Mouse (Mus musculus) G1E (cell line): ENCODE data around the gene B3gnt2. TPM values are rescaled to one million over a fixed set of nuclear protein-coding genes. Genes with fewer than 3 reads are reported as not detected.

Experiments
- ATAC-seq: 2 replicates; pipeline ENCODE4 v1.8.0; 2016; ENCODE audit warnings: mild to moderate bottlenecking; ENCODE audit not compliant: insufficient number of reproducible peaks, poor library complexity, low FRiP score, severe bottlenecking; ENCODE audit errors: extremely low read depth
- DNase-seq: peaks from one replicate; pipeline ENCODE4 v3.0.0; 2012; ENCODE audit warnings: low spot score
- H3K27me3 ChIP-seq: 2 replicates; pipeline ENCODE4 v1.6.1; 2012; ENCODE audit warnings: mild to moderate bottlenecking, low read length, inconsistent platforms; ENCODE audit not compliant: insufficient read depth
- H3K36me3 ChIP-seq: replicated peaks from 2 replicates; pipeline ENCODE3; 2012; ENCODE audit warnings: mild to moderate bottlenecking, inconsistent platforms
- H3K4me1 ChIP-seq: 2 replicates; pipeline ENCODE4 v1.6.1; 2012; ENCODE audit warnings: low read depth, low read length, inconsistent platforms, mixed read lengths; ENCODE audit not compliant: insufficient read depth
- H3K4me3 ChIP-seq: 2 replicates; pipeline ENCODE4 v1.5.1; 2012; ENCODE audit warnings: low read depth, mild to moderate bottlenecking, inconsistent platforms, low read length, moderate library complexity, mixed read lengths
- H3K9me3 ChIP-seq: replicated peaks from 2 replicates; pipeline ENCODE4 v1.6.1; 2012; ENCODE audit warnings: inconsistent platforms
- CTCF ChIP-seq: IDR thresholded peaks from 2 replicates; pipeline ENCODE4 v1.5.1; 2012; ENCODE audit warnings: low read depth, low read length, inconsistent platforms, mixed read lengths
- GATA1 ChIP-seq: IDR thresholded peaks from 2 replicates; pipeline ENCODE4 v1.6.1; 2012; ENCODE audit warnings: borderline replicate concordance, low read length, inconsistent platforms, mixed read lengths
- GATA2 ChIP-seq: IDR thresholded peaks from 2 replicates; pipeline ENCODE4 v1.6.1; 2012; ENCODE audit warnings: low read depth, low read length, inconsistent platforms, borderline replicate concordance
- POLR2AphosphoS5 ChIP-seq: IDR thresholded peaks from 2 replicates; pipeline ENCODE4 v1.6.1; 2012; ENCODE audit warnings: low read depth, low read length, inconsistent platforms; ENCODE audit not compliant: insufficient replicate concordance
- TAL1 ChIP-seq: conservative IDR thresholded peaks from 2 replicates; pipeline ENCODE4 v1.6.1; 2012; ENCODE audit warnings: low read depth, low read length, inconsistent platforms, mixed read lengths
- polyA plus RNA-seq: library from polyadenylated mRNA; stranded (reverse); fragments of >175 nt; gene quantifications from 2 replicates; pipeline ENCODE4 v1.2.3, GENCODE M21; 2012
- total RNA-seq, 2 experiments: library from RNA; stranded (forward) in 1 of 2; stranded (reverse) in 1 of 2; fragments of 200-1000 nt in 1 of 2; fragments of >200 nt in 1 of 2; fragmentation: Nextera tagmentation in 1 of 2; gene quantifications; 2 replicates each; pipeline ENCODE4 v1.2.3; 2014 to 2017

B3gnt2 gene
- total and polyA plus RNA-seq, 3 experiments = 11.5 to 65.7 (median 26.3) TPM

DNA sequence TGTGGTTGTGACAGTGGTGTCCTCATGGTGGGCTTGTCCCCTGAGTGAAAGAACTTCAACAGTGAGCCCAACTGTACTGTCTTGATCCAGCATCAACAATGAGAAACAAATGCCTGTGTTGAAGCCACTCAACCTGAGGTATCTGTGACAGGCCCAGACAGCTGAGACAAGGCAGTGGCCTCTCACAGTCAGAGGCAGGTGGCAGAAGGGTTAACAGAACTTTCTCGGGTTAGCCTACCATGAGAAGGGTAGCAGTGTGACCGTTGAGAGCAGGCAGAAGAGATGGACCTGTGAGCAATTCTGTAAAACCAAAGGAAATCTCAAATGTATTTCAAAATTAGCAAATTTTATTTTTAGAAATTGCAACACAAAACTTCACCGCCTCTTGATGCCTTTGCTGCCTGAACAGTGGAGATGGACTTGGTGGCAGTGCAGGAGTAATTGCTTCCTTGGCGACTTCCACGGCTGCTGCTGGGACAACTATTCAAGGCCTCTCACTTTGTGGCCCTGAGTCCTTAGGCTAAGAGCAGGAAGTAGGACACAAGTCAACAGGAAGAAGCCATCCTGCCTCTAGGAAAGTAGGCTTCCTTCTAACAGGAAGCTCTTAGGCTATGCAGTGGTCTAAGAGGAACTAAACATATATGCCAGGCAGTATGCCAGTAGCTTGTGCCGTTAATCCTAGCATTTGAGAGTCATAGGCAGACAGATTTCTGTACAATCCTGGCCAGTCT, 80.8 kb downstream of the B3gnt2 start:
- peaks cover 3% of the 10 kb centered on the region; the same call in 1 of the 2 replicates for H3K27me3 ChIP-seq
- H3K9me3 ChIP-seq = no peaks in the 10 kb centered on the region
- DNase-seq (no peak), ATAC-seq (no peak)
- no peaks in the 10 kb centered on the region for H3K36me3 ChIP-seq
- TF ChIP-seq CTCF (no peak), GATA2 (no peak), TAL1 (no peak), GATA1 (no peak), POLR2AphosphoS5 (no peak)
- no peak overlapping the region for H3K4me3 ChIP-seq
- peaks cover 22% of the 10 kb centered on the region for H3K4me1 ChIP-seq

DNA sequence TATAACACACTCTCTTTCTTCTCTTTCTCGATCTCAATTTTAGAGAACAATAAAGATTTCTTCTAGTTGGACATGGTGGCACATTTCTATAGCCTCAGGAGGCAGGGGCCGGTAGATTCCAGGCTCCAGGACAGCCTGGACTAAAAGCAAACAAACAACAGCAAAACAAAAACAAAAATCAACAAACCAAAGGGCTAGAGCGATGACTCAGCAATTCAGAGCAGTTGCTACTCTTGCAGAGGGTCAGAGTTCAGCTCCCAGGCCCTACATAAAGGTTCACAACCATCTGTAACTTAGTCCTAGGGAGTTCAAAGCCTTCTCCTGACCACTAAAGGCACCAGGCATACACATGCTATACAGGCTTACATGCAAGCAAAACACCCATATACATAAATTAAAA, 82.2 kb downstream of the B3gnt2 start:
- ATAC-seq = no peak
- Histone ChIP-seq H3K4me3 (no peak overlapping the region), H3K4me1 (peaks cover 22% of the 10 kb centered on the region), H3K36me3 (no peaks in the 10 kb centered on the region), H3K27me3 (peaks cover 3% of the 10 kb centered on the region; the same call in 1 of the 2 replicates), H3K9me3 (no peaks in the 10 kb centered on the region)
- DNase-seq = no peak
- no peak for TF ChIP-seq TAL1
- no peak for TF ChIP-seq POLR2AphosphoS5
- TF ChIP-seq GATA1 = no peak
- no peak for TF ChIP-seq CTCF
- TF ChIP-seq GATA2 = no peak

GRCm38 (mm10) chr11:22777531-22777930, 83.2 kb downstream of the B3gnt2 start:
- TF ChIP-seq TAL1 (no peak), CTCF (peak; percentile 34; the same call in 1 of the 2 replicates)
- peaks cover 16% of the 10 kb centered on the region for H3K4me1 ChIP-seq
- no peaks in the 10 kb centered on the region for H3K9me3 ChIP-seq
- no peak overlapping the region for H3K4me3 ChIP-seq
- no peaks in the 10 kb centered on the region for H3K36me3 ChIP-seq
- DNase-seq = no peak
- H3K27me3 ChIP-seq = peaks cover 3% of the 10 kb centered on the region; the same call in 1 of the 2 replicates
- ATAC-seq = no peak

DNA sequence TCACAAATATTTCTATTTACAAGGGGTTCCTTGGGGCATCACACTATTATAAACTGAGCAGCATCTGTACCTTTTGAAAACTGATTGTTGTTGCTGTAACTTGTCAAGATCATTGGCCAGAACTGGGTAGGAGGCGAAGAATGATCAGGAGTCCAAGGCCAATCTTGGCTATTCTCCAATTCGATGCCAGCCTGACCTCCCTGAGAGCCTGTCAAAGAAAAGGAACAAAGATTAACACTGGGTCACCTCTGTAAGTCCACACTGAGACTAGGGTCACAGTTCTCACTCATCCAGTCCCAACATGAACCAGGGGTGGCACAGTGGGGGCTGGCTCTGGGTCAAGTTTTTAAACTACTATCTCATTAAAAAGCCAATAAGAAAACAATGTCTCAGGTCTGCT, 85.9 kb downstream of the B3gnt2 start:
- TF ChIP-seq TAL1 (no peak), CTCF (no peak), GATA1 (no peak), POLR2AphosphoS5 (no peak)
- no peak for ATAC-seq
- DNase-seq = no peak
- Histone ChIP-seq H3K27me3 (no peaks in the 10 kb centered on the region), H3K4me1 (peaks cover 4% of the 10 kb centered on the region; the same call in 1 of the 2 replicates), H3K4me3 (no peak overlapping the region), H3K9me3 (no peaks in the 10 kb centered on the region), H3K36me3 (no peaks in the 10 kb centered on the region)

- H3K27me3 ChIP-seq = peaks cover 5% of the 10 kb centered on the region; the same call in 1 of the 2 replicates
- H3K4me3 ChIP-seq = no peak overlapping the region
- no peaks in the 10 kb centered on the region for H3K9me3 ChIP-seq
- H3K4me1 ChIP-seq = no peaks in the 10 kb centered on the region
- no peaks in the 10 kb centered on the region for H3K36me3 ChIP-seq
- ATAC-seq = no peak
- no peak for DNase-seq
- TF ChIP-seq POLR2AphosphoS5 (no peak), GATA2 (no peak)
These were observed 94.5 kb downstream of the B3gnt2 start for GRCm38 (mm10) chr11:22766238-22766637.

- DNase-seq (no peak), ATAC-seq (no peak)
- Histone ChIP-seq H3K9me3 (no peaks in the 10 kb centered on the region), H3K4me1 (no peaks in the 10 kb centered on the region), H3K4me3 (no peak overlapping the region), H3K27me3 (peaks cover 5% of the 10 kb centered on the region), H3K36me3 (no peaks in the 10 kb centered on the region)
- no peak for TF ChIP-seq TAL1
- TF ChIP-seq GATA1 = no peak
- TF ChIP-seq POLR2AphosphoS5 = no peak
- no peak for TF ChIP-seq GATA2
- TF ChIP-seq CTCF = no peak
These were observed 95.3 kb downstream of the B3gnt2 start for GRCm38 (mm10) chr11:22765425-22765824.
